Mouse (Mus musculus) ES-E14 (cell line): Measurements from ENCODE around the gene Ank3. TPM values are rescaled to one million over a fixed set of nuclear protein-coding genes. Genes with fewer than 3 reads are reported as not detected.

Experiments
- DNase-seq: peaks from one replicate; pipeline ENCODE4 v3.0.0-alpha.2; 2013; ENCODE audit warnings: low read depth, low spot score
- H3K27ac ChIP-seq: 2 replicates; pipeline ENCODE4 v1.5.1; 2012; ENCODE audit warnings: low read depth, mild to moderate bottlenecking, low read length, moderate library complexity, mixed read lengths; ENCODE audit not compliant: poor library complexity, insufficient read depth, severe bottlenecking
- H3K36me3 ChIP-seq: 2 replicates; pipeline ENCODE4 v1.6.1; 2012; ENCODE audit warnings: mild to moderate bottlenecking, low read length, moderate library complexity, mixed read lengths; ENCODE audit not compliant: control insufficient read depth, poor library complexity, insufficient read depth, severe bottlenecking
- H3K4me1 ChIP-seq, 2 experiments: fragments of 150-350 bp in 1 of 2; sonication (generic) in 1 of 2; 2 replicates each; pipeline ENCODE4 v1.6.1; 2012; ENCODE audit warnings: low read length in 2 of 2, mild to moderate bottlenecking in 1 of 2, mixed read lengths in 1 of 2; ENCODE audit not compliant: control insufficient read depth in 2 of 2, insufficient read depth in 2 of 2, poor library complexity in 1 of 2
- H3K4me3 ChIP-seq, 2 experiments: fragments of 150-350 bp in 1 of 2; sonication (generic) in 1 of 2; 2 replicates each; pipeline ENCODE4 v1.5.1; 2012; ENCODE audit warnings: low read length in 2 of 2, low read depth in 1 of 2, mild to moderate bottlenecking in 1 of 2, mixed read lengths in 1 of 2; ENCODE audit not compliant: insufficient read depth in 1 of 2, poor library complexity in 1 of 2, severe bottlenecking in 1 of 2
- H3K9ac ChIP-seq: 2 replicates; pipeline ENCODE4 v1.6.1; 2012; ENCODE audit warnings: low read depth, mild to moderate bottlenecking, low read length, mixed read lengths; ENCODE audit not compliant: poor library complexity, insufficient read depth, severe bottlenecking
- H3K9me3 ChIP-seq: fragments of 150-350 bp; sonication (generic); 2 replicates; pipeline ENCODE4 v1.6.1; 2012; ENCODE audit warnings: low read depth, mild to moderate bottlenecking, low read length; ENCODE audit not compliant: control insufficient read depth, insufficient read depth
- CHD2 ChIP-seq: IDR thresholded peaks from 2 replicates; pipeline ENCODE4 v1.6.1; 2014; ENCODE audit warnings: mild to moderate bottlenecking, low read depth, low read length, inconsistent platforms
- HCFC1 ChIP-seq: IDR thresholded peaks from 2 replicates; pipeline ENCODE4 v1.6.1; 2012; ENCODE audit warnings: low read length, inconsistent platforms, borderline replicate concordance; ENCODE audit not compliant: insufficient read depth
- MAFK ChIP-seq: IDR thresholded peaks from 2 replicates; pipeline ENCODE4 v1.6.1; 2014; ENCODE audit warnings: mild to moderate bottlenecking, low read depth, low read length, inconsistent platforms; ENCODE audit not compliant: insufficient read depth
- ZC3H11A ChIP-seq: IDR thresholded peaks from 2 replicates; pipeline ENCODE4 v1.6.1; 2012; ENCODE audit warnings: low read depth, mild to moderate bottlenecking, inconsistent platforms, low read length, borderline replicate concordance
- ZNF384 ChIP-seq: IDR thresholded peaks from 2 replicates; pipeline ENCODE4 v1.6.1; 2012; ENCODE audit warnings: low read depth, low read length, inconsistent platforms
- in situ Hi-C, 2 experiments: fragments of 600-800 bp; cut with MboI; formaldehyde crosslinking; loops; one replicate each; pipeline ENCODE4 v1.15.1; 2025; ENCODE audit warnings: low sequenced_read_pairs in 2 of 2, inconsistent platforms in 1 of 2; ENCODE audit not compliant: unreplicated experiment in 2 of 2
- total RNA-seq: library from RNA; depleted of rRNA; stranded (reverse); fragments of 300-350 nt; gene quantifications from 2 replicates; pipeline ENCODE4 v1.2.3, GENCODE M21; 2012

Ank3 gene
- total RNA-seq, 1 experiment: 6.5 TPM

DNA sequence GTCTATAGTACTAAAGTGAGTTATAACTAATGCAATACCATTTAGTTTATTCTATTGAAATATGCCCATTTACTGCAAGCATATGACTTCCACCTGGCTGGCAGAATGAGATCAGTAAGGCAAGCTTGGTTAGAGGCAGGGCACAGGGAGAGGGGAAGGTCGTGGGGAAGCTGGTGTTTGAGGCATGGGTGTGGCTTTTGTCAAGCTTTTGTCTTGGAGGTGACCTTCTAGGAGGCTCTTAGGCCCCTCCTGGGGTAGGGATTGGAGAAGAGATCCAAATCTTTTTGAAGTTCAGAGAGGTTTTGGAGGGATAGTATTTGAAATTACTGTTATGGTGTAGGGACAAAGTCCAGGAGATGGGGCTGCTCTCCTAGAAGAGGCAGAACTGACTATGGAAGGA, 78.3 kb downstream of the Ank3 start:
- Histone ChIP-seq H3K4me1 (no peaks in the 10 kb centered on the region), H3K27ac (no peak overlapping the region), H3K9me3 (no peaks in the 10 kb centered on the region)

DNA sequence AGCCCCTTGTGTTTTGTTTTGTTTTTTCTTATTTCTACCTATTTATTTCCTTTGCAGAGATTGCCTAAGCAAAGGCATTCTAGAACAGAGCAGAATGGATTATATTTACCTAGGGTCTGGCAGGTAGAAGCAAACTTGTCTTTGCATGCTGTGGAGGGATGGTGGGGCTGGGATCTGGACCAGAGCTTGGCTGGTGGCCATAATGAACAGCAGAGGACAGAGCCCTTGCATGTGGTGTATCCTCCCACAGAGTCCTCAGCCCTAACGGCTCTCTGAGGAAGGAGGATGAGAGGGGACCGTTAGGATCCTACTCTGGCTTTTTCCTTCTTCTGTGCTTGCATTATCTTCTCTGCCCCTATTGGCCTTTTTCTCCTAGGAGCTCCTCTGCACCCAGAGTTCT, 79.1 kb downstream of the Ank3 start:
- no peak overlapping the region for H3K4me3 ChIP-seq
- in situ Hi-C loops: no loop called here

More for the DNA sequence above, 78.3 kb downstream of the Ank3 start:
- Histone ChIP-seq H3K9ac (no peak overlapping the region), H3K4me3 (no peak overlapping the region), H3K36me3 (no peaks in the 10 kb centered on the region)
- TF ChIP-seq ZNF384 (no peak), HCFC1 (no peak), MAFK (no peak), CHD2 (no peak), ZC3H11A (no peak)
- DNase-seq: peak; percentile 39
- in situ Hi-C loops: no loop called here

DNA sequence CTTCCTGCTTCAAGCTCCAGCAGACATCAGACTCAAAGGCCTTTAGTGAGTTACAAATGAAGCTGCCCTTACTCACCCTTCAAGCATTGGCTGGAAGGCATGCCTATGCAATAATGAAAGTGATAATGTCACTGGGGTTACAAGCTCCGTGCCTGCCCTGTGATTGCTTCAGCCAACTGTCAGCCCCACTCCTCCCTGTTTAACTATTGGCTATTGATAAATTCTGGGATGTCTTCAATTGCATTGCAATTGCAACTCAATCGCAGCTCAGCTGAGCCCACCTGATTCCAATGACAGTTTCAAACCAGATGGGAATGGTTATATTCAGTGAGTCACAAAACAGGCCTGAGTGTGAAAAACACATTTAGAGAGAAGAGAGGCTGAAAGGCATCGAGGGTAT, 80.3 kb downstream of the Ank3 start:
- H3K9me3 ChIP-seq: no peaks in the 10 kb centered on the region
- H3K36me3 ChIP-seq: no peaks in the 10 kb centered on the region
- H3K4me3 ChIP-seq: no peak overlapping the region
- no peak for TF ChIP-seq MAFK
- no peak for TF ChIP-seq HCFC1
- no peak for TF ChIP-seq ZNF384
- no peak for TF ChIP-seq ZC3H11A
- TF ChIP-seq CHD2: no peak
- H3K9ac ChIP-seq: no peak overlapping the region
- H3K4me1 ChIP-seq: no peaks in the 10 kb centered on the region
- H3K27ac ChIP-seq: no peak overlapping the region
- in situ Hi-C loops: no loop called here
- no peak for DNase-seq

More for the DNA sequence above, 79.1 kb downstream of the Ank3 start:
- Histone ChIP-seq H3K27ac (no peak overlapping the region), H3K9ac (no peak overlapping the region), H3K36me3 (no peaks in the 10 kb centered on the region), H3K9me3 (no peaks in the 10 kb centered on the region), H3K4me1 (no peaks in the 10 kb centered on the region)
- no peak for DNase-seq
- no peak for TF ChIP-seq ZNF384
- TF ChIP-seq ZC3H11A: no peak
- no peak for TF ChIP-seq HCFC1
- TF ChIP-seq MAFK: no peak
- TF ChIP-seq CHD2: no peak

DNA sequence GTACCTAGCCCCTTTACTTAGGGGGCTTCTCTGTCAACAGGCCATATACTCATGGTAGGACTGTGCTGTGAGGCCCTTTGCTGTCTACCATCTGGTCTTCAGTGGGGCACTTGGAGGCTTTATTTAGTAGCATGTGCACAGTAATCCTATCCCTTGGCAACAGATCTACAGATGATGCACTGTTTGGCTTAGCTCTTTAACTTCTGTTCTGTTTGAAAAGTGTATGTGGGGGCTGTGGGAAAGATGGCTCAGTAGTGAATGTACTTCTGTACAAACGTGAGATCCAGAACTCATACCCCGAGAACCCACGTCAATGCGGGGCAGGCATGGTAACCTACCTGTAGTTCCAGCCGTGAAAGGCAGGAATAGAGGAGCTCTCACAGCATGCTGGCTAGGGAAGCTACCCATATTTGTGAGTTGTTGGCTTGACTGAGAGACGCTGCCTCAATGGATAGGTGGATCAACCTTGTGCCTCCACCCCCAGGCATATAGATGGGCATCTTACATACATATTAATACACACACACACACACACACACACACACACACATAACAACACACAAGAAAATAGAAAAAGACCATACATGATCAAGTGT, 86.7 kb downstream of the Ank3 start:
- Histone ChIP-seq H3K27ac (no peak overlapping the region), H3K9ac (no peak overlapping the region), H3K4me1 (no peaks in the 10 kb centered on the region), H3K4me3 (no peak overlapping the region), H3K9me3 (no peaks in the 10 kb centered on the region), H3K36me3 (no peaks in the 10 kb centered on the region)
- DNase-seq: no peak
- TF ChIP-seq HCFC1 (no peak), ZC3H11A (no peak), CHD2 (no peak), ZNF384 (no peak), MAFK (no peak)
- in situ Hi-C loops: no loop called here

DNA sequence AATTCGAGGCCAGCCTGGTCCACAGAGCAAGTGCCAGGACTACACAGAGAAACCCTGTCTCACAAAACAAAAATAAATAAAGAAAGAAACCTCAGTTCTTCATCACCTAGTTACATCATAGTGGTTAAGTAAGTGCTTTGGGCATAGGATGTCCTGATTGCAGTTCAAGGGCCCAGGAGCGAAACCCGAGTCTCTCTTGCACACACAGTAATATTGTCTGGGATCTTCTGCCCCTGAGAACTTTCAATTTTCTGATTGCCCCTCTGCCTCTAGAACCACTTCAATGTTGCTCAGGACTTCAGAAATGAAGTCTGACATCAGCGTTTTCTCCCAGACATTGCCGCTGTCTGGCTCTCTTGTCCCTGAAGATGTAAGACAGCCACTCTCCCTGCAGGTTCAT, 91.6 kb downstream of the Ank3 start:
- H3K9ac ChIP-seq: no peak overlapping the region

More for the DNA sequence above, 91.6 kb downstream of the Ank3 start:
- H3K9me3 ChIP-seq: no peaks in the 10 kb centered on the region
- no peak for TF ChIP-seq ZNF384
- no peak for TF ChIP-seq HCFC1
- TF ChIP-seq ZC3H11A: no peak
- no peak for TF ChIP-seq CHD2
- TF ChIP-seq MAFK: no peak
- no peak overlapping the region for H3K4me3 ChIP-seq
- in situ Hi-C loops: no loop called here
- DNase-seq: no peak
- no peaks in the 10 kb centered on the region for H3K4me1 ChIP-seq
- no peak overlapping the region for H3K27ac ChIP-seq
- H3K36me3 ChIP-seq: no peaks in the 10 kb centered on the region
